Mouse (Mus musculus): ENCODE measurements around the gene Cdh4. TPM values are rescaled to one million over a fixed set of nuclear protein-coding genes. Genes with fewer than 3 reads are reported as not detected.

Gene Cdh4
- total RNA-seq, 1 experiment = 1.9 TPM

GRCm38 (mm10) chr2:179689761-179690160 lies 247.5 kb downstream of the Cdh4 start:
- TF ChIP-seq ZC3H11A (IDR thresholded peaks at IDR 0.05; ENCODE audit: borderline replicate concordance, low read depth, low read length) (no peak), MAFK (IDR thresholded peaks at IDR 0.05; ENCODE audit: insufficient read depth, low read depth, low read length) (no peak), ZNF384 (IDR thresholded peaks at IDR 0.05; ENCODE audit: low read depth, low read length) (no peak), HCFC1 (IDR thresholded peaks at IDR 0.05; ENCODE audit: borderline replicate concordance, insufficient read depth, low read length) (no peak), CHD2 (IDR thresholded peaks at IDR 0.05; ENCODE audit: low read depth, low read length) (no peak)
- H3K36me3 ChIP-seq (ENCODE audit: control insufficient read depth, insufficient read depth, low read length, poor library complexity, severe bottlenecking) = no peaks in the 10 kb centered on the region
- H3K9me3 ChIP-seq (ENCODE audit: control insufficient read depth, insufficient read depth, low read depth, low read length) = no peaks in the 10 kb centered on the region
- no peak overlapping the region for H3K27ac ChIP-seq (ENCODE audit: insufficient read depth, low read depth, low read length, poor library complexity, severe bottlenecking)
- no peak for DNase-seq (ENCODE audit: low read depth, low spot score)
- H3K9ac ChIP-seq (ENCODE audit: insufficient read depth, low read depth, low read length, poor library complexity, severe bottlenecking) = no peak overlapping the region
- H3K4me3 ChIP-seq (ENCODE audit: insufficient read depth in 1 of 2, low read depth in 1 of 2, low read length in 2 of 2, poor library complexity in 1 of 2, severe bottlenecking in 1 of 2) = no peak overlapping the region
- no peaks in the 10 kb centered on the region for H3K4me1 ChIP-seq (ENCODE audit: control insufficient read depth in 2 of 2, insufficient read depth in 2 of 2, low read length in 2 of 2, poor library complexity in 1 of 2)
- in situ Hi-C loops (cut with MboI; ENCODE audit: low sequenced_read_pairs in 2 of 2, unreplicated experiment in 2 of 2) = no loop called here

DNA sequence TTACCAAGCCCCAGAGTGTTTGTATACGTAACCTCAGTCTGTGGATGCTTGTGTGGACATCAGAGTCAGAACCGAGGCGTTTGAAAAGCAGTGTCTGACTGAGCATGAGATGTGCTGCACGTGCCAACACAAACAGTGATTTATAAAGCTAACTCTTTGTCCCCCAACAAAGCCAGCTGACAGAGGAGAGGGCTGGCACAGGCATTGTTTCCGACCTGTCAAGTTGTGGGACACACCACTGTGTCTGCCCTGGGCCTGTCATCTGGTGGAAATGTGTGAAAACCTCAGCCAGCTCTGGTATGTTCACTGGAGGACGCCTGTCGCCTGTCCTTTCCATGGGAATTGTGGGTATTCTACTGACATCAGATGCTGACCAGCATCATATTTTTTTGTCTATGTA lies 248.3 kb downstream of the Cdh4 start:
- H3K4me3 ChIP-seq (ENCODE audit: insufficient read depth in 1 of 2, low read depth in 1 of 2, low read length in 2 of 2, poor library complexity in 1 of 2, severe bottlenecking in 1 of 2) = no peak overlapping the region
- no peak overlapping the region for H3K27ac ChIP-seq (ENCODE audit: insufficient read depth, low read depth, low read length, poor library complexity, severe bottlenecking)
- H3K9ac ChIP-seq (ENCODE audit: insufficient read depth, low read depth, low read length, poor library complexity, severe bottlenecking) = no peak overlapping the region
- in situ Hi-C loops (cut with MboI; ENCODE audit: low sequenced_read_pairs in 2 of 2, unreplicated experiment in 2 of 2) = no loop called here
- H3K9me3 ChIP-seq (ENCODE audit: control insufficient read depth, insufficient read depth, low read depth, low read length) = no peaks in the 10 kb centered on the region
- no peaks in the 10 kb centered on the region for H3K4me1 ChIP-seq (ENCODE audit: control insufficient read depth in 2 of 2, insufficient read depth in 2 of 2, low read length in 2 of 2, poor library complexity in 1 of 2)
- H3K36me3 ChIP-seq (ENCODE audit: control insufficient read depth, insufficient read depth, low read length, poor library complexity, severe bottlenecking) = no peaks in the 10 kb centered on the region
- TF ChIP-seq ZNF384 (IDR thresholded peaks at IDR 0.05; ENCODE audit: low read depth, low read length) (no peak), MAFK (IDR thresholded peaks at IDR 0.05; ENCODE audit: insufficient read depth, low read depth, low read length) (no peak), HCFC1 (IDR thresholded peaks at IDR 0.05; ENCODE audit: borderline replicate concordance, insufficient read depth, low read length) (no peak)
- no peak for DNase-seq (ENCODE audit: low read depth, low spot score)

GRCm38 (mm10) chr2:179694936-179695335 lies 252.7 kb downstream of the Cdh4 start:
- H3K9me3 ChIP-seq (ENCODE audit: control insufficient read depth, insufficient read depth, low read depth, low read length) = no peaks in the 10 kb centered on the region
- no peak for DNase-seq (ENCODE audit: low read depth, low spot score)

DNA sequence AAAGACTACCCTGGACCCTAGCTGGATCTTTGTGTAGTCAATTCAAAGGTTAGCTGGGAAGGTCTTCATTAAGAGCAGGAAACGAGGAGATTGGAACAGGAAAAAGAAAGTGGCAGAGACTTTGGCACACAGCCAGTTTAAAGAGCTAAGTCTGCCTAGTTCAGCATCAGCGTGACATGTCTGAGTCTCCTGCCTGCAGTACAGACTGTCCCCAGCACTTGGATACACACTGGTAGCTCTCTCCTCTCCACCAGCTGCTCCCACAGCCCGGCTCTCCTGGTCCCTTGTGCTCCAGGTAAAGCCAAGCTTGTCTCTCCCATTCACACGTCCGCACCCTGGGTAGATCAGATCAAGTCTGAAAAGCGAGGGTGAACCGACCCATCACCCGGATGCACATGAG lies 255.4 kb downstream of the Cdh4 start:
- in situ Hi-C loops (cut with MboI; ENCODE audit: low sequenced_read_pairs in 2 of 2, unreplicated experiment in 2 of 2) = no loop called here
- DNase-seq (ENCODE audit: low read depth, low spot score) = no peak
- Histone ChIP-seq H3K4me1 (ENCODE audit: control insufficient read depth in 2 of 2, insufficient read depth in 2 of 2, low read length in 2 of 2, poor library complexity in 1 of 2) (no peaks in the 10 kb centered on the region), H3K9ac (ENCODE audit: insufficient read depth, low read depth, low read length, poor library complexity, severe bottlenecking) (no peak overlapping the region), H3K27ac (ENCODE audit: insufficient read depth, low read depth, low read length, poor library complexity, severe bottlenecking) (no peak overlapping the region), H3K36me3 (ENCODE audit: control insufficient read depth, insufficient read depth, low read length, poor library complexity, severe bottlenecking) (no peaks in the 10 kb centered on the region), H3K4me3 (ENCODE audit: insufficient read depth in 1 of 2, low read depth in 1 of 2, low read length in 2 of 2, poor library complexity in 1 of 2, severe bottlenecking in 1 of 2) (no peak overlapping the region), H3K9me3 (ENCODE audit: control insufficient read depth, insufficient read depth, low read depth, low read length) (no peaks in the 10 kb centered on the region)
- no peak for TF ChIP-seq CHD2 (IDR thresholded peaks at IDR 0.05; ENCODE audit: low read depth, low read length)
- no peak for TF ChIP-seq MAFK (IDR thresholded peaks at IDR 0.05; ENCODE audit: insufficient read depth, low read depth, low read length)
- TF ChIP-seq HCFC1 (IDR thresholded peaks at IDR 0.05; ENCODE audit: borderline replicate concordance, insufficient read depth, low read length) = no peak
- TF ChIP-seq ZNF384 (IDR thresholded peaks at IDR 0.05; ENCODE audit: low read depth, low read length) = no peak
- TF ChIP-seq ZC3H11A (IDR thresholded peaks at IDR 0.05; ENCODE audit: borderline replicate concordance, low read depth, low read length) = no peak

More at GRCm38 (mm10) chr2:179694936-179695335, 252.7 kb downstream of the Cdh4 start:
- Histone ChIP-seq H3K4me1 (ENCODE audit: control insufficient read depth in 2 of 2, insufficient read depth in 2 of 2, low read length in 2 of 2, poor library complexity in 1 of 2) (no peaks in the 10 kb centered on the region), H3K4me3 (ENCODE audit: insufficient read depth in 1 of 2, low read depth in 1 of 2, low read length in 2 of 2, poor library complexity in 1 of 2, severe bottlenecking in 1 of 2) (no peak overlapping the region), H3K9ac (ENCODE audit: insufficient read depth, low read depth, low read length, poor library complexity, severe bottlenecking) (no peak overlapping the region), H3K36me3 (ENCODE audit: control insufficient read depth, insufficient read depth, low read length, poor library complexity, severe bottlenecking) (no peaks in the 10 kb centered on the region), H3K27ac (ENCODE audit: insufficient read depth, low read depth, low read length, poor library complexity, severe bottlenecking) (no peak overlapping the region)
- TF ChIP-seq CHD2 (IDR thresholded peaks at IDR 0.05; ENCODE audit: low read depth, low read length) (no peak), HCFC1 (IDR thresholded peaks at IDR 0.05; ENCODE audit: borderline replicate concordance, insufficient read depth, low read length) (no peak), ZNF384 (IDR thresholded peaks at IDR 0.05; ENCODE audit: low read depth, low read length) (no peak), MAFK (IDR thresholded peaks at IDR 0.05; ENCODE audit: insufficient read depth, low read depth, low read length) (no peak), ZC3H11A (IDR thresholded peaks at IDR 0.05; ENCODE audit: borderline replicate concordance, low read depth, low read length) (no peak)
- in situ Hi-C loops (cut with MboI; ENCODE audit: low sequenced_read_pairs in 2 of 2, unreplicated experiment in 2 of 2) = no loop called here
